Mouse (Mus musculus): Measurements from ENCODE around the gene Slc25a44.

GRCm38 (mm10) chr3:88408953-88409352 is 16.0 kb downstream of the Slc25a44 start:
- TF ChIP-seq CTCF (IDR thresholded peaks at IDR 0.05; ENCODE audit: control insufficient read depth, insufficient read depth, insufficient read length) (no peak), MYOD1 (IDR thresholded peaks at IDR 0.05; ENCODE audit: control insufficient read depth, insufficient read length, low read depth) (no peak), USF1 (IDR thresholded peaks at IDR 0.05; ENCODE audit: low read depth) (no peak), MAX (IDR thresholded peaks at IDR 0.05) (no peak), CEBPB (IDR thresholded peaks at IDR 0.05; ENCODE audit: low read depth) (no peak)

Data from C2C12 (cell line).